Mouse (Mus musculus) right cerebral cortex, postnatal 25 days (tissue): ENCODE results near the gene Ogfod1.
A peak's percentile ranks its signal among the peaks of the same experiment; 100 is the strongest.

Experiments used
- DNase-seq: peaks from one replicate; pipeline ENCODE4 v3.0.0; 2022

Gene Ogfod1

DNA sequence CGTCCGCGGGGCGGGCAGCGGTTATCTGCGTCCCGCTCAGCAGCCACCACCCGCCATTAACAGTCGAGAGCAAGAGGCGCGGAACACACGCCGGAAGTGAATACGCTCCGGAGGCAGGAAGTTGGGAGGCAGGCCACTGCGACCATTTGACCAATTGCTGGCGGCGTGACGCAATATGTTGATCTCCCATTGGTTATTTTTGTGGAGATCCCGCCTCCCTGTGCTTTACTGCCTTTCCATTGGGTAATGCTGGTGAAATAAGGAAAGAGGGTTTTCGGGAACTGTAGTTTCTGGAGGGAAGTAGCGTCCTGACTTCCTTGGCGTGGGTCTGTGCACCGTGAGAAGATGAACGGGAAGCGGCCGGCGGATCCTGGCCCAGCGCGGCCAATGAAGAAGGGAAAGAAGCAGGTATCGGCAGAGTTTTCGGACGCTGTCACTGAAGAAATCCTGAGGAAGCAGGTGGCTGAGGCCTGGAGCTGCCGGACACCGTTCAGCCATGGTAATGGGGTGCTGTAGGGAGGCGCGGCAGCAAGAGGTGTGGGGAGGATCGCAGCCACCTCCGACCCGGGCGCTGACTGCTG lies at the start of gene Ogfod1, which contains the start of gene Nudt21:
TSS of gene Ogfod1 (plus strand) at position 255 of the 581 bp plus-strand sequence.
TSS of gene Nudt21 (minus strand) at position 88 of the 581 bp plus-strand sequence.
- DNase-seq, result peak; percentile 92

DNA sequence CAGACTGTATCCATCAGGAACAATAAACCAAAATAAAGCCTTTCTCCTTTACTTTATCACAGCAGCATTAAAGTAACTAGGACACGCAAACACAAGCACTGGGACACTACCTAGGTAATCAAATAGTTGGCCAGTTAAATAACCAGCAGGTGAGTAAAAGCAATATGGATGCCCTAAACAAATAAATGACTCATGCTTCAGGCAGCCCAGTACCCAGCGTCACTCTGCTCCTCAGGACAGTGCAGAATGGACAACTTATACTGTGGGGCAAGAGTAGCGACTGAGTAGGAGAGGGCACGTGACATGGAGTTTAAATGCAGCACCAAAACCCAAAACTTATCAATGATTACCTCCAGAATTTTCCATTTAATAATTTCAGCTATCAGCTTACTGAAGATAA lies 47.3 kb upstream of the Ogfod1 start:
- no peak for DNase-seq

DNA sequence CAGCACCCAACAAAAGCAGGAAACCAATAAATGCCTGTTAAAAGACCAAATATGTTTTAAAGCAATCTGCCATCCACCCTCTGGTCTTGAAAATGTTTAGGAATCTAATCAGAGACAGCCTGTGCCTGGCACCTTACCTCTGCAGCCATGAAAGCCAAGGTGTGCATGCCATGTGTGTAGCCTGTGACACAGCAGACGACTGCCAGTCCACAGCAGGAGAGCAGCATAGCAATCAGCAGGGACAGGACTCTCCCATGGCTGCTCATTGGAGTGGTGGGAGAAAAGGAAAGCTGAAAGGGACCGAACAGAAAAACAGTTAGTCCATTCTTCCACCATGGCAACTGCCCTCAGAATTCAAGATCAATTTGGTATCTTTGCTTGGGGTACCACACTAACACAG lies 38.0 kb upstream of the Ogfod1 start:
- no peak for DNase-seq

DNA sequence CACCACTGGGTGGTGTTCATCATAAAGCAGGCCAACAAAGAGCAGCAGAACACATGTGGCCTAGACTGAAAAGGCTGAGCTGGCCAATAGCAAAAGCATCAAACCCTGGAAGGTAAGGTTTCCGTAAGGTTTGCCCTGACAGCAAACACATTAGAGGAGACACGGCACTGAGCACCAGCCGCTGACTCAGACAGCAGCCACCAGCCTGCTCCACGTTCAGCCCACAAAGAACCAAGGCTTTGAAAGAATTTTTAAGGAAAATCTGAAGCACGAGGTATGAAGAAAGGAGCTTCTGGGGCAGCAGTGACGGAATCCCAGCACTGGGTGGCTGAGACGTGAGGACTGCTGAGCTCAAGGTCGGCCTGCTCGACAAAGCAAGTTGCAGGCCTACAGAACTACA lies 32.9 kb upstream of the Ogfod1 start:
- no peak for DNase-seq

DNA sequence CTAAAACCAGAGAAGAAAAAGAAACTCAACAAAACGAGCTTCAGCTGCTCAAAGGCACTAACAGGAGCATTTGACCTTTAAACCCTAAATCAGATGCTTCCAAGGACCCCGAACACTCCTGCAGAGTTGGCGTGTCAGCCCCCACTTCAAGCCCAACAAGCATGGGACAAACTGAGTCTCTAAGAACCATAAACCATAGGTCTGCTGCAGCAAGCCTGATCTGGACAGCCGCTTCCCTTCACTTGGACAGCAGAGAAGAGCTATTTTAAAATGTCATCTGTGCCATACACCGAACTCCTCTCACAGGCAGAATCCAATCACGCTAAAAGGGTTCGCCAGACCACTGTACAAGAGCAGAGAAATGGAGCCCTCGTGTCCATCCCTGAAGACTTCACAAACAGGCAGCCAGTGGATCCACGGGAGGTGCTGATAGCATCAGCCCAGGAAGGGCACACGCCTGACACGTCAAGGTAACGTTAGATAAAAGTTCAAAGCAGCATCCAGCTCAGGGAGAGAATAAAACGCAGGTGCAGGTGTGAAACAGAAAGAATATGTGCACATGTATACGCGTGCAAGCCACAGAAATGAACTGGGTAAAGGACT lies 27.7 kb upstream of the Ogfod1 start:
- no peak for DNase-seq

DNA sequence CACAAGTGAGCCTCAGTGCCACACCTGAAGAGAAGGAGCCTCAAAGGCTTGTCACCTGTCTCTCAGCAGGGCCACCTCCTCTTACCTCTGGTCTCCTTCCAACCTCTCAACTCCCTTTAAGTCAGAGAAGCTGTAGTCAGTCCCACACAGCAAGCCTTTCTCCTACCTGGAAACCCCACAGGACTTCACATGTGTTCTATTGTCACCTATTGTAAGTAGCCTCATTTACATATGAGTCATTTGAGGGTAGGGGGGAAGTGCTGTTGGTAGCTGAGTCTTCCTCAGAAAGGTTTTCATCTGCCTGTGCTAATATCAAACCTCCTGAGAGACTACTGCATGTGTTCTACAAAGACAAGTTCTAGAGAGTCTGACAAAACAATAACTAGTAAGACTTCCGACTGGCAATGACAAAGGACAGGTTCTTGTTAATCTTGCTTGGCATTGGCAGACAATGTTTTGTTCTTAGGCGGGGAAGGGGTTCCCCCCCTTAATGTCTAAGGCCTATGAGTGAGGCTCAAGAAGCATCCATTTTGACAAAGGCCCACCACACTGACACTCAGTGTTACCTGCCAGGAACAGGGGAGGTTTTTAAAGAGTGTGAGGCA lies 26.8 kb upstream of the Ogfod1 start:
- no peak for DNase-seq

DNA sequence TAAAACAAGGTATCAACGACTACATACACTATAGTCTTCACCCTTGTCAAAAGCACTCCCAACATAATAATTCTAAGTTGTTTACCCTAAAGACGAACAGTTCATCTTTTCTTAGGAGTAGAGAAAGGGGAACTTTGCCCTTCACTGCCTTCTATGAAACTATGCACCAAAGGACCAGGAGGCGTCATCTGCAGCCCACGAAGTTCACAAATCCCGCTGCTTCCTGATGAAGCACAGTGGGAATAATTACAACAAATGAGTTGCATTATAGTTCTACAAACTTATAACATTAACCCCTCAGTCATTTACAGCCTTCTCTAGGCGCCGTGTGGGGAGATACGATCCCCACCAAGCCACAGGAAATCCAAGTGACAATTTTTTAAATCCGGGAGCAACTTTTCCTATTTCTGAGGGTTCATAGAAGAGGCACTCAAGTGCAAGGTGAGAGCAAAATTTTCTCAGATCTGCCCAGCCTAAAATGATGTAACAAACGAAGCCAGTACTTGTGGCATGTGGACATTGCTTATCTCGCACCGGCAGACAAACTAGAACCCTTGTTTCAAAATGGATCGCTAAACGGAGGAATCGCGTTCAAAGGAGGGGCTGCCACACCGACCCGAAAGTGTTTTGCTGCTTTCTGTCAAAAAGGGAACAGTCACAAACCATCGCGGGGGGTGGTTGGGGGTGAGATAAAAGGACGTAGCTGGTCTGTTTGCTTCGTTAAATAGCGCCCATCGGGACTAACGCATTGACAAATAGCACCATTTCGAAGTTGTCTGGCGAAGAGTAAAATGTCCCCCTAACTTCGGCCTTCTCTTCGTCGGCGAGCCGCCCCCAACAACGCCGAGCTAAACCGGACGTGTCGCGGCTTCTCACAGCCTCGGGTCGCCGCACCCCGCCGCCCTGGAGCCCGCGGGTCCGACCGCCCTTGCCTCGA lies 25.7 kb upstream of the Ogfod1 start:
- no peak for DNase-seq

DNA sequence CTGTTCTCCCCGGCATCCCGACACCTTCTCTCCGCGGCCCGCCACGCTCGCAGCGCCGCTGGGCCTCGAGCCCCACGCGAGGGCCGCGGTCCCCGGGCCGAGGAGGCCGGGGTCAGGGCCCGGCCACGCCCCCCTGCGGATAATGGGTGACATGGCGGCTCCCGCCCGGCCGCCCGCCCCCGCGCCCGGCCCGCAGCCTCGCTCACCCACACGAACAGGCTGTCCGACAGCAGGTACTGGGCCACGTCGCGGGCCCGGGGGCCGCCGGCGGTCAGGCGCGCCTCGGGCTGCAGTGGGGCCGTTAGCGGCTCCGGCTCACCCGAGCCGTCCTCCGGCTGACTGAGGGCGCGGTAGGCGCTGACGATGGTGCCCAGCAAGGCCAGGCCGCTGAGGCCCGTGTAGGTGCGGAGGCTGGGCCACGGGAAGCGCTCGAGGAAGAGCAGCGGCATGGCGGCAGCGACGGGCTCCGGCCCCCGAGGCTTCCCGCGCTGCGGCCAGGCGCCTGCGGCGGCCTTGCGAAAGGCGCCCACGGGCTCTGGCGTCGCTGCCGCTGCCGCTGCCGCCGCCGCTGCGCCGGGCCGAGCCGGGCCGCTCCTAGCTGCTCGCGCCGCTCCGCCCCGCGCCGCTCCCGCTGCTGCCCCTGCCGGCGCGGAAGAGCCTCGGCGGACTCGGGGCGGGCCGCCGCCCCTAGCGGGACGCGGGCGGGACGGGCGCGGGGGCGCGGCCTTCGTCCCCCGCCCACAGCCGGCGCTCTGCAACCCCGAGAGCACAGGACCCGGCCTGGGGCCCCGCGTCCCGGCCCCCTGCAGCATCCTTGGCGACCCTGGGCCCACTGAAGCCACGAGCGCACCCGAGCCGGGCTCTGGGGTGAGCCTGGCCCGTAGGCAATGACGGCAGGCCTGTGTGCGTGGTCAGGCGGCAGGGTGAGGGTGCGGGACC lies 24.7 kb upstream of the Ogfod1 start, which contains the start of gene Amfr:
TSS of gene Amfr (minus strand) at position 830 of the 939 bp plus-strand sequence.
- peak; percentile 67 for DNase-seq

DNA sequence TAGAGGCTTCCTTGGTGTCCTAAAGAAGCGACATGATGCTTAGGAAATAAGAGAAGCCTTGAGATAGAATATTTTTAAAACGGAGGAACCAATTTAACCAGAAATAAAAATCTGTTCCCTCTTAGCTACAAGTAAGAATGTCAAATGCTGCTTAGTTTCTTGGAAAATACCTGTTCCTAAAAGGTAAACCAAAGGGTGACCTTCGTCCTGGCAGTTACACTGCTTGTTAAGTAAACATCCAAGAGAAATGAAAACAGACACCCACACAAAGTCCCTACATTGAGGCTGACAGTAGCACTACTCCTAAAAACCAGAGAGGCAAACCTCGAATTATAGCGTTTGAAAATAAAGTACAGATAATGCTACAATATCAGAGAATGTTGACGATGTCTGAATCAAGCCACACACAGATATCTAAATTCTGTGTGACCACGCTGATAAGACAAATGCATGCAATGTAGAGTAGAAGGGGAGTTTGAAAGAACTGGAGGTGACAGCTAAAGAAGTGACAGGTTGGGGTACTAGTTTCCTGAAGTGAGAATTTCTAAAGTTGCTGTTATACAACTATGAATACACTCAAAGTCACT lies 23.9 kb upstream of the Ogfod1 start:
- DNase-seq, result no peak

DNA sequence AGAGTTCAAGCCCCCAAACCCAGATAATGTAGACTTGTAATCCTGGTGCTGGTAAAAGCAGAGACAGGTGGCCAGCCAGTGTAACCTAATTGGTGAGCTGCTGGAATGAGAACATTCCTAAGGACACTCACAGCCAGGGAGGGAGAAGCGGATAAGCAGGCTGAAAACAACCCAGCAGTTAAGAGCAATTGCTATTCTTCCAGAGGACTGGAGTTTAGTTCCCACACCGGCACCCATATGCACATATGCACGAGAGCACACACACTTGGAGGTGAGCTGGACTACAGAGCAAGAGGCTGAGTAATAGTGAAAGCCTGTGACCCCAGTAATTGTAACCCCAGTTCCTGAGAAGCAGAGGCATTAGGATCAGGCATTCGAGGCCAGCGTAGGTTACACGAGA lies 13.1 kb upstream of the Ogfod1 start:
- no peak for DNase-seq

DNA sequence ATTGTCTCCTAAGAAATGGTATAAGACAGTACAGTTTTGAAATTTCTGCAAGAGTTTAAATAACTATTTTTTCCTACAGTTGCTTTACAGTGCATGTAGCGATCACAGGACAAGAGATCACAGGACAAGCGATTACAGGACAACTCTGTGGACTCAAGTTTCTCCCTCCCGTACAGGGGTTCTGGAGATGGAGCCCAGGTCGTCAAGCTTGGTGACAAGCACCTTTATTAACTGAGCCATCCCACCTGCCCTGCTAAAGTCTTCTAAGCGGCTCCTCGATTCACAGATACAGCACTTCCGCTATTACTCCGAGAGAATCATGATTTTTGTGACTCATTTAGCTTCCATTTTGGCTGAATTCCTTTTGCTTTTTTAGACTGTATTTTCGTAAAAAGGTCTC lies 7.3 kb upstream of the Ogfod1 start:
- no peak for DNase-seq

DNA sequence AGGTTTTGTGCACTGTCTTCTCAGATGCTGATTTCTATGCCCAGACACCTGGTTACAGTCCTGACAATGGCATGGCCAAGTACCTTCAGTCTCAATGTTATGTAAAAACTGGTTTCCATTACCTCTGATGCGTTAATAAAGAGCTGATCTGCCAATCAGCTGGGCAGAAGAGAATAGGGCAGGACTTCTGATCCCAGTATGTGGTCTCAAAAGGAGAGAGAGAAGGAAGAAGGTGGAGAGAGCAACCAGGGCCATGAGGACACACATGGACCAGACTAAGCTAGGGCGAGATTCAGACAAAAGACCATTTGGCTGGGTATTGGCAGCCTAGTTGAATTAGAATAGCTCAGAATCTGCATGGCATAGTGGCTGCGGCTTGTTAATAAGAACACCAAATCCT lies 3.4 kb upstream of the Ogfod1 start:
- no peak for DNase-seq

DNA sequence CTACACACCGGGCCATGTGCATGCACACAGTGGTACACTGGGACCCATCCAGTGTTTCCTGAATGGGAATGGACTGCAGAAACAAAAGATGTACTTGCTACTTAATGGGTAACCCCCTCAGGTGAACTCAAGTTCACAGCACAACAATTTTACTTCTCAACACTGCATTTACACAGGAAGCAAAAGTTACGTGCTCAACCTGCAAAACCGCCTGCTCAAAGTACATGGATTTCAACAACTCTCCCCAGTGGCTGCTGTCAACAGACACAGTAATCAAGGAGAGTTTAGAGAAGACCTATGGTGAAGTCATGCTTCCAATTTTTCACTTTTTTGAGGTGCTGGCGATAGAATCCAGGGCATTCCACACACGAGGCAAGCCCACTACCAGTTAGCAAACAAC lies 1.8 kb upstream of the Ogfod1 start:
- DNase-seq, result no peak

DNA sequence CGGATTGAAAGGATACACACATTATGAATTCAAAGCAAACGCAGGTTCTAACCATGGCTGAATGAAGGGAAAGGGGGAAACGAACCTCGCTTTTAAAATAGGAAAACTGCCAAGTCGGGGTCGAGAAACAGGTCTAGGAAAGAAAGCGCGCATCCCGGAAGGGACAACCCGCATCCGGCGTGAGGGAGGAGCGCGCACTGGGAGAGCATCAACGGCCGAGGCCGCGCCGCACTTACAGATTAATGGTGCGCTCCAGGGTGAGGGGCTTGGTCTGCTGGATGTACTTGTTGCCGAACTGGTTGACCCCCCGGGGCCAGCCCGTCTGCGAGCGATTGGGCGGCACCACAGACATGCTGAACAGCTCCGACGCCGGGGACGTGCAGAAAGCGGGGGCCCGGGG lies 457 bp upstream of the Ogfod1 start:
- DNase-seq, result peak; percentile 59

DNA sequence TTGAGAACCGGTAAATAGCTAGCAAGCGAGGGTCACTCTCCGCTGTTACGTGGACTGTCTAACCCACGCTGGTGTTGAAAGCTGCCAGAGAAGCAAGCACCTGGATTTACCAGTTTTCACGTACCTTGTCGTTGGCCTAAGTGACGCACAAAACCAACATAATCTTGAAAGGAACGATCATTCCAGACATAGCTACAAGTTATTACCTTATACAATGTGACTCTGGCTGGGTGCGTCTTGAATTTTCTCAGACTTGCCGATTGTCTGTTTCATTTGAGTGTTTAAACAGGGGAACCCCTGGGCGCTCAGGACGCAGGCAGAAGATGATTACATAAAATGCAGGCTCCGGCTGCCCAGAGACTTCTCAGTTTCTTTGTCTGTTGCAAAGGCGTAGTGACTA lies 808 bp downstream of the Ogfod1 start:
- DNase-seq, result no peak

DNA sequence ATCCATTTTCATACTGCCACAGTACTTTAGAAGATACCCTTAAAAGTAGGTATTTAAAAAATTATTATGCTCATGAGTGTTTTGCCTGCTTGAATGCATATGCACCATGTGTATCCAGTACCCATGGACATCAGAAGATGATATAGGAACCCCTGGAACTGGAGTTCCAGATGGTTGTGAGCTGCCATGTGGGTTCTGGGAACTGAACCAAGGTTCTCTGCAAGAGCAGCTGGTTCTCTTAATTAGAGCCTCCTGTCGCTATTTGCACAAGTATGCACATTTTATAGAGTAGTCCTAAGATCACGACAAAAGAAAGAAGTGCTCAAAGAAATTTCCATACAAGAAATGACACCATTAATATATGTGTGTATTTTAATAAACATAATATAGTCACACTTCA lies 10.8 kb downstream of the Ogfod1 start:
- DNase-seq, result no peak

DNA sequence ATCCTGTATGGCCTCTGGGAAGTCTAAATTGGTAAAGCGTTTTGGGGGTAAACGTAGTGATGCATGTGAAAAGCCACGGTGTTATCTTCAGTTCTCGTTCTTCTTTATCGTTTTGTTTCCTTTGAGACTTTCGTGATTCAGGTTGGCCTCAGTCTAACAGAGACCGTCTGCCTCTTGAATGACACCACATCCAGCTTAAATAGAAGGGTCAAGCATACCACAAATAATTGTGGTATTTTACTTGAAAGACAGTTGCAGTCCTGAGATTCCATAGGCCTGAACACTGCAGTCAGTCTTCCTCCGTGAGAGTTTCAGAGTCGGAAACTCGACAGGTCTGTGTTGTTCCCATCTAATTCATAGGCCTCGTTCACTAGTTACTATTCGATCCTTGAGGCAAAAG lies 15.7 kb downstream of the Ogfod1 start:
- DNase-seq, result no peak

DNA sequence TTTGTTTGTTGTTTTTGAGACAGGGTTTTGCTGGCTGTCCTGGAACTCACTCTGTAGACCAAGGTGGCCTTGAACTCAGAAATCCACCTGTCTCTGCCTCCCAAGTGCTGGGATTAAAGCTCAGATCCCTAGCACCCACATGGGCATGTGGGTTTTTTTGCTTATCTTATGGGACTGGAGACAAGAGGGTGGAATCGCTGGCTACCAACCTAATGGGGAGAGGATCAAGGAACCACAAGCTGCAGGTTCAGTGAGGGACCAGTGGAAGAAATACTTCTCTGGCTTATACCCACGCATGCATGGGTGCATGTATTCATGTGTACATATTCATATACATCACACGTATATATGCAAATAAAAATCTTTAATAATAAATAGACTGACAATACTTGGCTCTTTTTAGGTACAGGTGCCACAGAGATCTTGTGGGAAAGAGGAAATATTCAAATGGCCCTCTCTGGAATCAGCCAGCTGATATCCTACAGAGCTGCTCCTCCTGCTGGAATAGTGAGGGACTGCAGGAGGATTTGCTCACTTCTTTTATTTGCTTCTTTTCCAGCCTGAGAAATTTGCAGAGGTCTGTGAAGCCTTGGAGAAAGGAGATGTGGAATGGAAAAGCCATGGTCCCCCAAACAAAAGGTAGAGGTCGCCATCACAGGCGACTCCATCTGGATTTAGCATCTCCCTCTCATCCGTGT lies 20.3 kb downstream of the Ogfod1 start:
- peak; percentile 32 for DNase-seq

DNA sequence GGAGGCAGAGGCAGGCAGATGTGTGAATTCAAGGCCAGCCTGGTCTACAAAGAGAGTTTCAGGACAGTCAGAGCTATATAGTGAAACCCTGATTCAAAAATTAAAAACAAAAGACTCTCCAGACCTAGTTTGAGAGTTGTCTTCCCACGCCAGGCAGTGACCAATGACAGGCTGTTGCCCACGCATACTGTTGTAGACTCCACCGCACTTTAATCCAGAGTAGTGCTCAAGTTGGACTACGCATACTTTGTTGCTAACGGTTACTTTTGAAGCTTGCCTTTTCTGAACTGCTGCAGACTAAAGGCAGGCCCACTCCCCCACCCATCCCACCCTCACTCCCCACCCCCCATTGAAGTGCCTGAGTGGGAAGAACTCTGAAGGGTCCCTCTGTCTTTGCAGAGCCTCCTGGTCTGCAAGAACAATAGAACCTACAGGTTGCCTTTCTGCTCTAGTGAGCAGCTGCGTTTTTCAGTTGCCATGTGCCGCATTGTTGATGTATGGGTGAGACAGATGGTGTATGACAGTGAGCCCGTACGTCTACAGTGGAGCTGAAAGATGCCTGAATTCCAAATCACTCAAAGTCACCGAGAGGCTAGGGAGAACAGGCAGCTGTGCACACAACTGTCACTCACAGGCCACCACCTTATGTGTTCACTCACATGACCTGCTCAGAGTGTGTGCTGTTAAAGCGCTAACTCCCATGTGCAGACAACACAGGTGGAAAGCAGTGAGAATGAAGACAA lies 29.3 kb downstream of the Ogfod1 start:
- no peak for DNase-seq

DNA sequence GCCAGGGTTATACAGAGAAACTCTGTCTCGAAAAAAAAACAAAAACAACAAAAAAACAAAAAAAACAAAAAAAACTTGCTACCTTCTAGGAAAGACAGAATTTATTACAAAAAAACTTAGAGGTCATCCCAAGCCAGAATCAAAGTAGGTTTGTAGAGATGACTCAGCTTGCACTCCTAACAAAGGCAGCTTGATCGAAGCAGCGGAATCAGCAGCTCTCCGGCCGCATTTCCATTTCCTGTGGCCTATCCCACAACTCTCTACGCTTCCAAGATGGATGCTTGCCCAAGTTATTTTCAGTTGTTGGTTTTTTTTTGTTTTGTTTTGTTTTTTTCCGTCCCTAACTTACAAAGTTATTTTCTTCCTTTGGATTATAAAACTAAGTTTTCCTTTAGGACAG lies 31.8 kb downstream of the Ogfod1 start:
- DNase-seq, result no peak
